Mouse (Mus musculus) lung, postnatal 0 days (tissue): ENCODE data around the gene Reep3. TPM values are rescaled to one million over a fixed set of nuclear protein-coding genes. Genes with fewer than 3 reads are reported as not detected.

ENCODE experiments used
- ATAC-seq: fragments of 200-750 bp; cut with Nextera tagmentation; 2 replicates; pipeline ENCODE4 v1.8.0; 2017; ENCODE audit warnings: moderate library complexity
- DNase-seq: peaks from one replicate; pipeline ENCODE4 v3.0.0-alpha.2; 2016; ENCODE audit warnings: low spot score
- H3K27ac ChIP-seq: fragments of 300-500 bp; sonication (generic); 2 replicates; pipeline ENCODE4 v1.5.1; 2014; ENCODE audit warnings: antibody characterized with exemption, mild to moderate bottlenecking, low read length, mixed read lengths
- H3K27me3 ChIP-seq: fragments of 300-500 bp; sonication (generic); replicated peaks from 2 replicates; pipeline ENCODE4 v1.6.1; 2014; ENCODE audit warnings: low read length, mixed read lengths; ENCODE audit not compliant: insufficient read depth
- H3K36me3 ChIP-seq: fragments of 300-500 bp; sonication (generic); 2 replicates; pipeline ENCODE4 v1.6.1; 2014; ENCODE audit warnings: low read length, mixed read lengths; ENCODE audit not compliant: insufficient read depth
- H3K4me1 ChIP-seq: fragments of 300-500 bp; sonication (generic); 2 replicates; pipeline ENCODE4 v1.6.1; 2014; ENCODE audit warnings: antibody characterized with exemption, low read depth, low read length, mixed read lengths; ENCODE audit not compliant: insufficient read depth
- H3K4me2 ChIP-seq: fragments of 300-500 bp; sonication (generic); replicated peaks from 2 replicates; pipeline ENCODE4 v1.6.1; 2014; ENCODE audit warnings: low read depth, mild to moderate bottlenecking, low read length, moderate library complexity, mixed read lengths
- H3K4me3 ChIP-seq: fragments of 300-500 bp; sonication (generic); 2 replicates; pipeline ENCODE4 v1.5.1; 2014; ENCODE audit warnings: low read depth, low read length
- H3K9ac ChIP-seq: fragments of 300-500 bp; sonication (generic); replicated peaks from 2 replicates; pipeline ENCODE4 v1.6.1; 2014; ENCODE audit warnings: low read depth, mild to moderate bottlenecking
- H3K9me3 ChIP-seq: fragments of 300-500 bp; sonication (generic); 2 replicates; pipeline ENCODE4 v1.6.1; 2016; ENCODE audit warnings: low read length, mixed read lengths
- CTCF ChIP-seq: IDR thresholded peaks from 2 replicates; pipeline ENCODE4 v1.5.1; 2016; ENCODE audit warnings: antibody characterized with exemption, mild to moderate bottlenecking
- EP300 ChIP-seq: IDR thresholded peaks from 2 replicates; pipeline ENCODE4 v1.6.1; 2016; ENCODE audit warnings: antibody characterized with exemption, mild to moderate bottlenecking, control low read depth
- WGBS: fragments of 180-500 bp; shearing (Covaris S2); extraction: QIAGEN DNeasy Blood & Tissue Kit; methylation state at CpG from one replicate; pipeline ENCODE4 v1.1.7; 2014; 5-methylcytosine and 5-hydroxymethylcytosine counted together
- polyA plus RNA-seq: library from polyadenylated mRNA; unstranded; fragments of >200 nt; fragmentation: Nextera tagmentation; extraction: Ambion mirVana; gene quantifications from 2 replicates; pipeline ENCODE4 v1.2.1, GENCODE M21; 2015

Gene Reep3
- polyA plus RNA-seq, 1 experiment from 2014 or later = 38.4 TPM

- Histone ChIP-seq H3K9ac (no peak overlapping the region), H3K27ac (no peak overlapping the region), H3K4me2 (no peak overlapping the region), H3K4me1 (peaks cover 12% of the 10 kb centered on the region; the same call in 1 of the 2 replicates), H3K9me3 (no peaks in the 10 kb centered on the region), H3K27me3 (no peaks in the 10 kb centered on the region), H3K36me3 (no peaks in the 10 kb centered on the region), H3K4me3 (no peak overlapping the region)
- TF ChIP-seq CTCF (no peak), EP300 (no peak)
- ATAC-seq (no peak), DNase-seq (no peak)
- 52% methylated on average over 2 of the region's 2 CpGs for WGBS
Observed at GRCm38 (mm10) chr10:67120640-67121039, 23.9 kb upstream of the Reep3 start.

- H3K4me1 ChIP-seq = peaks cover 12% of the 10 kb centered on the region; the same call in 1 of the 2 replicates
- no peak overlapping the region for H3K9ac ChIP-seq
- H3K36me3 ChIP-seq = no peaks in the 10 kb centered on the region
- DNase-seq = no peak
- WGBS = 30% methylated on average over 4 of the region's 4 CpGs
- no peak overlapping the region for H3K27ac ChIP-seq
- no peak overlapping the region for H3K4me2 ChIP-seq
- TF ChIP-seq CTCF (no peak), EP300 (no peak)
- no peaks in the 10 kb centered on the region for H3K9me3 ChIP-seq
- H3K4me3 ChIP-seq = no peak overlapping the region
- H3K27me3 ChIP-seq = no peaks in the 10 kb centered on the region
- ATAC-seq = peak; percentile 22; the same call in 1 of the 2 replicates
Observed at GRCm38 (mm10) chr10:67120180-67120579, 23.4 kb upstream of the Reep3 start.

GRCm38 (mm10) chr10:67119291-67119690, 22.5 kb upstream of the Reep3 start:
- no peak for DNase-seq
- Histone ChIP-seq H3K9me3 (no peaks in the 10 kb centered on the region), H3K4me1 (peaks cover 12% of the 10 kb centered on the region; the same call in 1 of the 2 replicates), H3K4me3 (no peak overlapping the region), H3K36me3 (no peaks in the 10 kb centered on the region), H3K4me2 (no peak overlapping the region), H3K9ac (no peak overlapping the region), H3K27me3 (no peaks in the 10 kb centered on the region), H3K27ac (no peak overlapping the region)
- peak; percentile 15; the same call in 1 of the 2 replicates for ATAC-seq
- 55% methylated on average over 7 of the region's 7 CpGs for WGBS
- no peak for TF ChIP-seq EP300
- no peak for TF ChIP-seq CTCF

GRCm38 (mm10) chr10:67116251-67116650, 19.5 kb upstream of the Reep3 start:
- no peaks in the 10 kb centered on the region for H3K36me3 ChIP-seq
- H3K4me1 ChIP-seq = peaks cover 12% of the 10 kb centered on the region; the same call in 1 of the 2 replicates
- H3K4me3 ChIP-seq = no peak overlapping the region
- no peak overlapping the region for H3K9ac ChIP-seq
- WGBS = 60% methylated on average over 8 of the region's 8 CpGs
- no peaks in the 10 kb centered on the region for H3K27me3 ChIP-seq
- no peaks in the 10 kb centered on the region for H3K9me3 ChIP-seq
- ATAC-seq (no peak), DNase-seq (no peak)
- no peak for TF ChIP-seq EP300
- TF ChIP-seq CTCF = no peak
- H3K27ac ChIP-seq = no peak overlapping the region
- no peak overlapping the region for H3K4me2 ChIP-seq

- Histone ChIP-seq H3K4me1 (peaks cover 12% of the 10 kb centered on the region; the same call in 1 of the 2 replicates), H3K4me3 (no peak overlapping the region), H3K36me3 (no peaks in the 10 kb centered on the region), H3K27me3 (no peaks in the 10 kb centered on the region), H3K9ac (no peak overlapping the region), H3K9me3 (no peaks in the 10 kb centered on the region), H3K4me2 (no peak overlapping the region), H3K27ac (0 out of 2 replicates have a peak overlapping the region, but pooled peaks have one; percentile 2)
- DNase-seq (peak; percentile 33), ATAC-seq (peak; percentile 42)
- TF ChIP-seq EP300 = no peak
- no peak for TF ChIP-seq CTCF
- 16% methylated on average over 5 of the region's 5 CpGs for WGBS
Observed at GRCm38 (mm10) chr10:67115666-67116091, 18.9 kb upstream of the Reep3 start.

GRCm38 (mm10) chr10:67115115-67115514, 18.4 kb upstream of the Reep3 start:
- 13% methylated on average over 6 of the region's 6 CpGs for WGBS
- H3K4me3 ChIP-seq = no peak overlapping the region

More at GRCm38 (mm10) chr10:67115115-67115514, 18.4 kb upstream of the Reep3 start:
- H3K36me3 ChIP-seq = no peaks in the 10 kb centered on the region
- no peak for DNase-seq
- peaks cover 8% of the 10 kb centered on the region; the same call in 1 of the 2 replicates for H3K4me1 ChIP-seq
- H3K9me3 ChIP-seq = no peaks in the 10 kb centered on the region
- no peak overlapping the region for H3K9ac ChIP-seq
- H3K27ac ChIP-seq = no peak overlapping the region
- no peak for TF ChIP-seq EP300
- no peak for TF ChIP-seq CTCF
- ATAC-seq = no peak
- H3K4me2 ChIP-seq = no peak overlapping the region
- no peaks in the 10 kb centered on the region for H3K27me3 ChIP-seq
